Mouse (Mus musculus) MEL (cell line): ENCODE measurements at regions not wholly inside any gene's neighbourhood (a gene's known extent, or its start where the extent isn't known, plus 50 kb on each side); places are given as distances from the start of the nearest gene placed in this dataset.

ENCODE experiments used
- DNase-seq: peaks from one replicate; pipeline ENCODE4 v3.0.0; 2011; ENCODE audit warnings: low read depth, low spot score
- H3K27ac ChIP-seq: 2 replicates; pipeline ENCODE4 v1.5.1; 2012; ENCODE audit warnings: low read depth, mild to moderate bottlenecking, control low read depth, low read length, moderate library complexity; ENCODE audit not compliant: control insufficient read depth
- H3K27me3 ChIP-seq, 2 experiments: fragments of 150-350 bp in 1 of 2; sonication (generic) in 1 of 2; 2 replicates each; pipeline ENCODE4 v1.6.1; 2012; ENCODE audit warnings: low read length in 2 of 2, mild to moderate bottlenecking in 2 of 2, improper control_type of control experiment in 1 of 2, moderate library complexity in 1 of 2; ENCODE audit not compliant: insufficient read depth in 2 of 2, control insufficient read depth in 1 of 2
- H3K36me3 ChIP-seq, 2 experiments: 2 replicates each; pipeline ENCODE4 v1.6.1; 2012 to 2014; ENCODE audit warnings: low read length in 2 of 2, improper control_type of control experiment in 1 of 2, inconsistent platforms in 1 of 2, mild to moderate bottlenecking in 1 of 2; ENCODE audit not compliant: insufficient read depth in 2 of 2, control insufficient read depth in 1 of 2
- H3K4me1 ChIP-seq, 2 experiments: fragments of 150-350 bp in 1 of 2; sonication (generic) in 1 of 2; 2 replicates each; pipeline ENCODE4 v1.6.1; 2012; ENCODE audit warnings: low read length in 2 of 2, improper control_type of control experiment in 1 of 2, mild to moderate bottlenecking in 1 of 2; ENCODE audit not compliant: insufficient read depth in 2 of 2, control insufficient read depth in 1 of 2
- H3K4me3 ChIP-seq, 2 experiments: fragments of 150-350 bp in 1 of 2; sonication (generic) in 1 of 2; 2 replicates each; pipeline ENCODE4 v1.5.1; 2012; ENCODE audit warnings: low read depth in 2 of 2, low read length in 2 of 2, mild to moderate bottlenecking in 2 of 2, moderate library complexity in 2 of 2, control low read depth in 1 of 2, improper control_type of control experiment in 1 of 2; ENCODE audit not compliant: control insufficient read depth in 1 of 2, insufficient read depth in 1 of 2
- H3K79me2 ChIP-seq: 2 replicates; pipeline ENCODE4 v1.6.1; 2012; ENCODE audit warnings: mild to moderate bottlenecking, low read length, moderate library complexity; ENCODE audit not compliant: control insufficient read depth, poor library complexity, insufficient read depth
- H3K9ac ChIP-seq: 2 replicates; pipeline ENCODE4 v1.6.1; 2012; ENCODE audit warnings: low read depth, mild to moderate bottlenecking, control low read depth, low read length, moderate library complexity; ENCODE audit not compliant: control insufficient read depth, poor library complexity, severe bottlenecking
- H3K9me3 ChIP-seq: fragments of 150-350 bp; sonication (generic); replicated peaks from 2 replicates; pipeline ENCODE4 v1.6.1; 2012; ENCODE audit warnings: mild to moderate bottlenecking, low read length, improper control_type of control experiment, moderate library complexity; ENCODE audit not compliant: insufficient read depth
- BHLHE40 ChIP-seq: IDR thresholded peaks from 2 replicates; pipeline ENCODE4 v1.6.1; 2012; ENCODE audit warnings: low read depth, mild to moderate bottlenecking, inconsistent platforms, low read length, improper control_type of control experiment, borderline replicate concordance
- CHD1 ChIP-seq: IDR thresholded peaks from 2 replicates; pipeline ENCODE4 v1.6.1; 2012; ENCODE audit warnings: low read depth, mild to moderate bottlenecking, inconsistent platforms, low read length, improper control_type of control experiment
- ELF1 ChIP-seq: IDR thresholded peaks from 2 replicates; pipeline ENCODE4 v1.6.1; 2014; ENCODE audit warnings: low read depth, mild to moderate bottlenecking, inconsistent platforms, low read length, improper control_type of control experiment, moderate library complexity
- EP300 ChIP-seq, 2 experiments: IDR thresholded peaks; 2 replicates each; pipeline ENCODE4 v1.6.1; 2011; ENCODE audit warnings: improper control_type of control experiment in 2 of 2, low read length in 2 of 2, low read depth in 1 of 2, mild to moderate bottlenecking in 1 of 2
- GABPA ChIP-seq: IDR thresholded peaks from 2 replicates; pipeline ENCODE4 v1.6.1; 2012; ENCODE audit warnings: low read depth, mild to moderate bottlenecking, inconsistent platforms, low read length, improper control_type of control experiment, moderate library complexity
- JUND ChIP-seq: IDR thresholded peaks from 2 replicates; pipeline ENCODE4 v1.6.1; 2011; ENCODE audit warnings: low read depth, mild to moderate bottlenecking, improper control_type of control experiment, low read length
- KAT2A ChIP-seq: conservative IDR thresholded peaks from 2 replicates; pipeline ENCODE4 v1.6.1; 2012; ENCODE audit warnings: low read depth, low read length, improper control_type of control experiment, inconsistent platforms
- MAFK ChIP-seq: IDR thresholded peaks from 2 replicates; pipeline ENCODE4 v1.6.1; 2011; ENCODE audit warnings: low read depth, mild to moderate bottlenecking, low read length, improper control_type of control experiment, borderline replicate concordance
- MAX ChIP-seq: IDR thresholded peaks from 2 replicates; pipeline ENCODE4 v1.6.1; 2011; ENCODE audit warnings: low read length, improper control_type of control experiment
- MXI1 ChIP-seq: IDR thresholded peaks from 2 replicates; pipeline ENCODE4 v1.6.1; 2011; ENCODE audit warnings: mild to moderate bottlenecking, low read depth, low read length, improper control_type of control experiment
- NELFE ChIP-seq: IDR thresholded peaks from 2 replicates; pipeline ENCODE4 v1.6.1; 2011; ENCODE audit warnings: low read depth, low read length, improper control_type of control experiment
- NRF1 ChIP-seq: IDR thresholded peaks from 2 replicates; pipeline ENCODE4 v1.6.1; 2014; ENCODE audit warnings: low read depth, mild to moderate bottlenecking, inconsistent platforms, low read length, improper control_type of control experiment, moderate library complexity; ENCODE audit not compliant: poor library complexity, insufficient read depth, severe bottlenecking
- POLR2A ChIP-seq, 2 experiments: IDR thresholded peaks; 2 replicates each; pipeline ENCODE4 v1.6.1; 2011 to 2012; ENCODE audit warnings: low read length in 2 of 2, mild to moderate bottlenecking in 2 of 2, control low read depth in 1 of 2, improper control_type of control experiment in 1 of 2, low read depth in 1 of 2, moderate library complexity in 1 of 2; ENCODE audit not compliant: control insufficient read depth in 1 of 2, insufficient read depth in 1 of 2, poor library complexity in 1 of 2
- POLR2AphosphoS2 ChIP-seq: IDR thresholded peaks from 2 replicates; pipeline ENCODE4 v1.6.1; 2011; ENCODE audit warnings: low read length, improper control_type of control experiment
- POLR2AphosphoS5 ChIP-seq: IDR thresholded peaks from 2 replicates; pipeline ENCODE4 v1.6.1; 2012; ENCODE audit warnings: low read depth, borderline replicate concordance, mild to moderate bottlenecking, inconsistent platforms, low read length, moderate library complexity, mixed read lengths
- RAD21 ChIP-seq: IDR thresholded peaks from 2 replicates; pipeline ENCODE4 v1.6.1; 2011; ENCODE audit warnings: mild to moderate bottlenecking, low read depth, low read length, improper control_type of control experiment
- UBTF ChIP-seq: IDR thresholded peaks from 2 replicates; pipeline ENCODE4 v1.6.1; 2012; ENCODE audit warnings: low read depth, mild to moderate bottlenecking, inconsistent platforms, low read length, improper control_type of control experiment, moderate library complexity, borderline replicate concordance; ENCODE audit not compliant: insufficient read depth
- USF1 ChIP-seq: IDR thresholded peaks from 2 replicates; pipeline ENCODE4 v1.6.1; 2014; ENCODE audit warnings: low read depth, mild to moderate bottlenecking, inconsistent platforms, low read length, improper control_type of control experiment, moderate library complexity
- USF2 ChIP-seq, 2 experiments: IDR thresholded peaks; 2 replicates each; pipeline ENCODE4 v1.6.1; 2011 to 2012; ENCODE audit warnings: improper control_type of control experiment in 2 of 2, low read length in 2 of 2, borderline replicate concordance in 1 of 2, inconsistent platforms in 1 of 2, low read depth in 1 of 2, mild to moderate bottlenecking in 1 of 2; ENCODE audit not compliant: insufficient read depth in 1 of 2
- ZC3H11A ChIP-seq: IDR thresholded peaks from 2 replicates; pipeline ENCODE4 v1.6.1; 2012; ENCODE audit warnings: low read depth, mild to moderate bottlenecking, inconsistent platforms, low read length, improper control_type of control experiment

DNA sequence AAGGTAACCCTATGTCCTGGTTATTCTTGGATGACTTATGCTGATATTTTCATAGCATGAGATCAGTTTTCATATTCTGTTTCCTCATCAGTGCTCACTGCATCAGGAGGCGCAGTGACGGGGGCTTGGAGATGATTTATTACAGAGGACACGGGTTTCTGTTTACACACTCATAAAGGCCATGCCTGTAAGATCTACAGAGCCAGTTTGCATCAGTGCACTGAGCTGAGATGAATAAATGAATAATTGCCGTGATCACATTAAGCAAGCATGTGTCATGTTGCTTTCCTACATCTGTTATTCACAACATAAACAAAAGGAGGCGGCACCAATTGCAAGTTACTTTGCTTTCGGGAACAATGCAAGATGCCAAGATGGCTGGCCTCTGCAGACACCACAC is 271.6 kb downstream of the Rnf144a start:
- Histone ChIP-seq H3K36me3 (no peaks in the 10 kb centered on the region), H3K4me1 (no peaks in the 10 kb centered on the region), H3K27ac (no peak overlapping the region), H3K9ac (no peak overlapping the region), H3K79me2 (no peaks in the 10 kb centered on the region), H3K4me3 (no peak overlapping the region), H3K9me3 (no peaks in the 10 kb centered on the region), H3K27me3 (no peaks in the 10 kb centered on the region)
- DNase-seq = no peak
- TF ChIP-seq MAFK (no peak), POLR2A (IDR thresholded peaks at IDR 0.05; ENCODE audit: control insufficient read depth in 1 of 2, insufficient read depth in 1 of 2, low read depth in 1 of 2, low read length in 2 of 2, poor library complexity in 1 of 2) (no peak), UBTF (no peak), POLR2AphosphoS5 (no peak), POLR2AphosphoS2 (no peak), USF2 (IDR thresholded peaks at IDR 0.05; ENCODE audit: borderline replicate concordance in 1 of 2, insufficient read depth in 1 of 2, low read depth in 1 of 2, low read length in 2 of 2) (no peak), GABPA (no peak), NELFE (no peak), USF1 (no peak), ZC3H11A (no peak), KAT2A (no peak)

DNA sequence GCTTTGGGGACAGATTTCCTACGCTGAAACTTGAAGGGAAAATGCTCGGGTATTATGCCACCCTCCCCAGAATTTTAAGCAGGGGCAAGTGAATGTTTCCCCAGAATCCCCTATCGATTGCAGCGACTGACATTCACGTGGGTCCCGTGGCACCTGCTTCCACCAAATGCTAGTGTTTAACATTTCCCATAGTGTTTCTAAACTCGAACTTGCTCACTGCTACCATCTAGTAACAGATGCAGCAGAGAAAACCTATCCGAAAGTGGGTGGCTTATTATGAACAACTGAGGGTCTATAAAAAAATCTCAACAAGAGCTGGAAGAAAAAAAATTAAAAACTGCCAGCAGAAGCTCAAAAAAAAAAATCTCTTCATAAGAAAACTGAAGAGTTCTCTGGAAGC is 284.2 kb downstream of the Rnf144a start:
- Histone ChIP-seq H3K27me3 (no peaks in the 10 kb centered on the region), H3K36me3 (no peaks in the 10 kb centered on the region), H3K4me3 (no peak overlapping the region), H3K4me1 (no peaks in the 10 kb centered on the region), H3K9ac (no peak overlapping the region), H3K79me2 (no peaks in the 10 kb centered on the region), H3K27ac (no peak overlapping the region), H3K9me3 (no peaks in the 10 kb centered on the region)
- DNase-seq = no peak
- TF ChIP-seq BHLHE40 = no peak
- TF ChIP-seq ELF1 = no peak
- TF ChIP-seq JUND = no peak
- TF ChIP-seq USF2 (IDR thresholded peaks at IDR 0.05; ENCODE audit: borderline replicate concordance in 1 of 2, insufficient read depth in 1 of 2, low read depth in 1 of 2, low read length in 2 of 2) = no peak
- no peak for TF ChIP-seq ZC3H11A
- no peak for TF ChIP-seq CHD1
- TF ChIP-seq GABPA = no peak
- TF ChIP-seq USF1 = no peak
- TF ChIP-seq RAD21 = no peak
- no peak for TF ChIP-seq MXI1
- TF ChIP-seq EP300 (IDR thresholded peaks at IDR 0.05; ENCODE audit: low read depth in 1 of 2, low read length in 2 of 2) = no peak
- no peak for TF ChIP-seq NRF1
- TF ChIP-seq MAX = no peak
